Mouse (Mus musculus) erythroblast, embryonic 14.5 days (primary cell): ENCODE results near the gene Onecut3.

Source experiments
- GATA1 ChIP-seq: IDR thresholded peaks from 2 replicates; pipeline ENCODE4 v1.6.1; 2012; ENCODE audit warnings: low read length, inconsistent platforms, mixed read lengths
- TAL1 ChIP-seq: IDR thresholded peaks from 3 replicates; pipeline ENCODE4 v1.6.1; 2012; ENCODE audit warnings: low read length, inconsistent platforms, mixed read lengths

DNA sequence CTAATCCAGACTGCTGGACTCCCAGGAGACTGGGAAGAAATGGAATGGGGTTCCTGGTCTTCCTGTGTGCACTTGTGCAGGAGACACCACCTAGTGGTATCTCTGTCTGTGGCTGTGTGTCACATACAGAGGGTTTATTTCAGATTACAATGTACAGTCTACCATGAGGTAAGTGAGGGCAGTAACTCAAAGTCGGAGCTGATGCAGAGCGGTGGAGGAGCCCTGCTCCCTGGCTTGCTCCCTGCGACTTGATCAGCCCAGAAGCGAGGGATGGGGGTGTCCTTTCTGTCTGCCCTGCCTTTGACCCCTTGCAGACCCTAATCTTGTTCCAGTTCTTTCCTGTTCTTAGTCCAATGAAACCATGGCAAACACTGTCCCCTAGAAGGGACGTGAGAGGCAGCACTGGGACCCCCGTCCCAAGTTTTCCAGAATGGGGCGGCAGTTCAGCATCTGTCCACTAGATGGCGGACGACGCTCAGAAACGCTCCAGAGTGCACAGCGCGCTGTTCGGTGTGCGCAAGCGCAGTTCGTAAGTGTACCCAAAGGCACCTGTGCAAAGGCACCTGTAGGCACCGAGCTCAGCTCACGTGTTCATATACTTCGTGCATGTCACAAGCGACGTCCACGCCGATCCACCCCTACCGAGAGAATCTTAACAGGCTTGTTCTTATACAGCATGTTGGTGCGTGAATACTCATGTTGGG, 48.6 kb upstream of the Onecut3 start:
- TF ChIP-seq GATA1: no peak
- no peak for TF ChIP-seq TAL1
